Mouse (Mus musculus) adrenal gland, adult 2 months (tissue): ENCODE results near the gene Hesx1. TPM values are rescaled to one million over a fixed set of nuclear protein-coding genes. Genes with fewer than 3 reads are reported as not detected.
"Not testable (repeated sequence)": the region's sequence is repeated elsewhere in the genome, so short reads cannot be mapped to it uniquely, and the experiment has no call there.

Experiments used
- DNase-seq: peaks from one replicate; pipeline ENCODE4 v3.0.0; 2021
- long read RNA-seq: library from polyadenylated mRNA; stranded (forward); transcript quantifications from one replicate; pipeline ENCODE4 v2.0.0, GENCODE M21; 2021
- polyA plus RNA-seq: library from polyadenylated mRNA; depleted of rRNA; stranded (reverse); fragments of >200 nt; gene quantifications from 2 replicates; pipeline ENCODE4 v1.2.3, GENCODE M21; 2012; rRNA removed
- total RNA-seq, 2 experiments: library from RNA; stranded (reverse); gene quantifications; 2 replicates each; pipeline ENCODE4 v1.2.3; 2021

The Hesx1 gene
- total RNA-seq (not detected), polyA plus RNA-seq (not detected in 2 replicates)
- long read RNA-seq, partial matches to known transcripts: 0 of 1 reads
- long read RNA-seq, other reads (novel, unspliced or antisense): 1 of 1 reads

GRCm38 (mm10) chr14:26994211-26994741 is at the start of gene Hesx1:
Gene Hesx1, plus strand, starts transcription at chr14:26994416.
- DNase-seq: peak; percentile 43

GRCm38 (mm10) chr14:26956139-26956538 is 38.1 kb upstream of the Hesx1 start:
- DNase-seq: not testable (repeated sequence)

GRCm38 (mm10) chr14:26960518-26960917 is 33.7 kb upstream of the Hesx1 start:
- no peak for DNase-seq

GRCm38 (mm10) chr14:26969164-26969563 is 25.1 kb upstream of the Hesx1 start:
- DNase-seq: no peak

GRCm38 (mm10) chr14:26969856-26970407 is 24.3 kb upstream of the Hesx1 start:
- peak; percentile 70 for DNase-seq

- DNase-seq: peak; percentile 98
Measured at GRCm38 (mm10) chr14:26970439-26970932, 23.7 kb upstream of the Hesx1 start.

GRCm38 (mm10) chr14:26971106-26971789 is 23.0 kb upstream of the Hesx1 start, which contains the start of gene Appl1:
Gene Appl1, minus strand, starts transcription at chr14:26971232.
- no peak for DNase-seq

GRCm38 (mm10) chr14:26973089-26973488 is 21.1 kb upstream of the Hesx1 start:
- no peak for DNase-seq

- peak; percentile 75 for DNase-seq
Measured at GRCm38 (mm10) chr14:26975490-26975889, 18.7 kb upstream of the Hesx1 start.

- DNase-seq: no peak
Measured at GRCm38 (mm10) chr14:26976212-26976611, 18.0 kb upstream of the Hesx1 start.

GRCm38 (mm10) chr14:26977500-26977899 is 16.7 kb upstream of the Hesx1 start:
- no peak for DNase-seq

- no peak for DNase-seq
Measured at GRCm38 (mm10) chr14:26979808-26980207, 14.4 kb upstream of the Hesx1 start.

GRCm38 (mm10) chr14:26981021-26981420 is 13.2 kb upstream of the Hesx1 start:
- no peak for DNase-seq

- no peak for DNase-seq
Measured at GRCm38 (mm10) chr14:26981494-26982149, 12.6 kb upstream of the Hesx1 start.

- DNase-seq: peak; percentile 79
Measured at GRCm38 (mm10) chr14:26982150-26982530, 12.1 kb upstream of the Hesx1 start.

GRCm38 (mm10) chr14:26988694-26989093 is 5.5 kb upstream of the Hesx1 start:
- DNase-seq: no peak

- no peak for DNase-seq
Measured at GRCm38 (mm10) chr14:26991622-26992021, 2.6 kb upstream of the Hesx1 start.

- no peak for DNase-seq
Measured at GRCm38 (mm10) chr14:26993427-26993826, 789 bp upstream of the Hesx1 start.

GRCm38 (mm10) chr14:26996257-26996656 is 2.0 kb downstream of the Hesx1 start:
- DNase-seq: no peak

- no peak for DNase-seq
Measured at GRCm38 (mm10) chr14:27000386-27000785, 6.2 kb downstream of the Hesx1 start.

GRCm38 (mm10) chr14:27004906-27005305 is 10.7 kb downstream of the Hesx1 start:
- no peak for DNase-seq

- no peak for DNase-seq
Measured at GRCm38 (mm10) chr14:27005937-27006336, 11.7 kb downstream of the Hesx1 start.

- no peak for DNase-seq
Measured at GRCm38 (mm10) chr14:27011561-27011960, 17.3 kb downstream of the Hesx1 start.
